Mouse (Mus musculus): ENCODE measurements around the gene Olfr70. TPM values are rescaled to one million over a fixed set of nuclear protein-coding genes. Genes with fewer than 3 reads are reported as not detected.

Gene Olfr70
- not detected for polyA plus RNA-seq (2014; fragmentation: Illumina TruSeq; extraction: RNeasy Lipid Tissue Mini Kit (QIAGEN cat#74804); ENCODE audit: insufficient read depth, low read depth, low replicate concordance)

DNA sequence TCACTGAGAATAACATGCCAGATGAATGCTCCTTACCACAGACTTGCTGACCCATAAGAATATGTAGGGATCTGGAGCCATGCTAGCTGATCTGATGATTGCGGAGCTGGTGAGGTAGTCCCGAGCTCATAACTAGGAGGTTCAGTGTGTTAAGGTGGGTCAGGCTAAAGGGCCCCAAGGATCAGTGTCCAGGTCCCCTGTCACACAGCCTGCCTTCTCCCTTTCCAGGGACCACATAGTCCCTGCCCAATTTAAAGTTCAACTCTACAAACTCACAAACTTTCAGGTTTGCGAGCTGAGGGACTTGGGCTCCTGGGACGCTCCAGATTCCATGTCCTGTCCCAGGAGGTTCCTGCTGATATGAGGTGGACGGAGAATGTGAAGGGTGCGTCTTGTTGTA is at the start of gene Olfr70:
TSS of gene Olfr70 (minus strand) at position 101 of the 400 bp plus-strand sequence.

DNA sequence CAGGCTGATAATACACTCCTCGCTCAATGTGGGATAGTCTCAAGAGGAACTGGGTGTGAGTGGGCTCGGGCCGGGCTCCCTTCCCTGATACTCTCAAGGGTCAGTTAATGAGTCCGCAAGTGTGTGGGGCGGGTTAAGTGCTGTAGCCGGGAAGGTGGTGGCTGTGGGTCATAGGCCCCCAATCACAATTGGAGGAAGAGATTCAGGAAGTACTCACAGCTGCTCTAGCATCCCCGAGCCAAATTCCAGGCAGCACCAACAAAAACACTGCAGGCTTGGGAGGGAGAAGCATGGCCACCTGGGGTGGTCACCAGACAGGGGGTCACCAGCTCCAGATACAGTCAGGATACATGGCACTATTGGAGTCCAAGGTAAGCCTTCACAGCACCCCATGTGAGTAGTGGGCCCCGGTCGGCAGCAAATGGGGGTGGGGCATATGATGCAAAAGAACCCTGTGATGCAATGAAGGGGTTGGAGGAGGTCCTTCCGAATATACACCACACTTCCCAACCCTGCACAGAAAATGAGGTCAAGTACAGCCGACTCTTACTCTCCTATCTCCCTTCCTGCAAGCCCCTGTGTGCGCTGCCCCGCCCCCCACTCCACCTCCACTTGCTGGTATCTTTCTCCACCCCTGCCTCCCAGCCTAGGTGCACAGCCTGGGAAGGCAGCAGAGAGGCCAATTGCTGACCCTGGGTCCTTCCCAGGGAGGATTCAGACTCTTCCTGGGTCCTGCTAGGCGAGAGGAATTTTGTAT is 29.4 kb upstream of the Olfr70 start, which contains the start of gene Spaar:
TSS of gene Spaar (plus strand) at position 241 of the 757 bp plus-strand sequence.

DNA sequence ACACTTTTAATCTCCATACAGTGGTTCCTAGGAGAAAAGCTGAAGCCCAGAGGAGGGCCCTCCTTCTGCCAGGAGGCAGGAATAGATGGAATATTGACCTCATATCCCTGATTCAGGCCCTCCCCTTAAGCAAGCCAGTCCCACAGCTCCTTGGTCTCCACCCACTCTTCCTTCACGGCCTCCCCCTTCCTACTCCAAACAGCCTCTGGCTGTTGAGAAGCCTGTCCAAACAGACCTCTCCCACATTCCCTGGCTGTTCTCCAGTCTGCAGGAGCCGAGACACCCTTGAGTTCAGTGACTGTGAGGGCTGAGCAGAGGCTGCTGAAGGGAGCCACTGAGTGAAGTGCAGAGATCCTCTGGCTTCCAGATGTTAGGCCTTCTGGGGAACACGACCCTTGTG is 26.4 kb upstream of the Olfr70 start, which contains the start of gene Hrct1:
TSS of gene Hrct1 (plus strand) at position 194 of the 400 bp plus-strand sequence.

DNA sequence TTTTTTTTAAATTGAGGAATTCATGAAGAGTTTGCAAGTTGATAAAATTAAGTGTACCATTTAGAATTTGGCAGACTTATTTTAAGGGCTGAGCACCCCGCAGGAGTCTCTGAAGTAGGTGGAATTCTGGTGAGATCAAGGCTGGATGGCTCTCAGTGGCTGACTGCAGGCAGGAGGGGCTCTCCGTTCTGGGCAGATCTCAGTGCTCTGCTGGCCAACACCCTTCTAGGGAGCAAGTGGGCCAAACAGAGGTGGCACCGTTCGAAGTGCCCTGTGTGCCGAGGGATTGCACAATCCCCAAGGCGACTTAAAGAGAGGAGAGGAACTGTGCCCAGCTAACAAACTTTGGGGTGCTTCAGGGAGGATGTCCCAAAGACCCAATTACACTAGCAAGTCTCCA is 9.3 kb upstream of the Olfr70 start, which contains the start of gene Olfr71:
TSS of gene Olfr71 (minus strand) at position 387 of the 400 bp plus-strand sequence.

DNA sequence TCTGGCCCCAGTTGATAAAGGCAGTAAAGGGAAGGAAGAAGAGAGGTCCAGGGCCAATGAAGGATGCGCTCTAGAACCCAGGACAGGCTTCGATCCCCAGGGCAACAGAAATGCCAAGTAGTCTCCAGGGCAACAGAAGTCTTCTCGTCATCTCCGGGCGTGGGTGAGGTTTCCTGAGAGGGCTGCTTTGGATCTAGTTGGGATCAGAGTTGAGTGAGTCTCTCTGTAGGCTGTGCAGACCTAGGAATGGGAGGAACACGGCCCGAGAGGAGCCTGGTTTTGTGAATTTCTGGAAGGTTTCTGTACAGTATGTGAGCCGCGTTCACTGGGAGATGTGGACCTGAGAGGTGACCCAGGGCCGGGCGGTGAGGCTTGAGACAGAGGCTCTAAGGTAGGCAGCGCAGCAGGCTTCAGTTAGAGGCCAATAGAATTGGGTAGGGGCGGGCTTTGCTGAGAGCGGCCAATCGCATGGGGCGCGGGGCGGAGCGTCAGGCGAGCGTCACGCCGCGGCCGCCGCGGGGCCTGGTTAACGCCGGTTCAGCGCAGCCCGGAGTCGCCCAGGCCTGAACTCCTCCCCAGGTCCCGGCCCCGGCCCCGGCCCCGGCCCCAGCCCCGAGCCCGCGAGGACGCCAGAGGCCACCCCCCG is 31.7 kb downstream of the Olfr70 start, which contains the start of the genes Tmem8b and Fam221b:
TSS of gene Tmem8b (plus strand) at position 190 of the 646 bp plus-strand sequence.
TSS of gene Fam221b (minus strand) at position 364 of the 646 bp plus-strand sequence.

DNA sequence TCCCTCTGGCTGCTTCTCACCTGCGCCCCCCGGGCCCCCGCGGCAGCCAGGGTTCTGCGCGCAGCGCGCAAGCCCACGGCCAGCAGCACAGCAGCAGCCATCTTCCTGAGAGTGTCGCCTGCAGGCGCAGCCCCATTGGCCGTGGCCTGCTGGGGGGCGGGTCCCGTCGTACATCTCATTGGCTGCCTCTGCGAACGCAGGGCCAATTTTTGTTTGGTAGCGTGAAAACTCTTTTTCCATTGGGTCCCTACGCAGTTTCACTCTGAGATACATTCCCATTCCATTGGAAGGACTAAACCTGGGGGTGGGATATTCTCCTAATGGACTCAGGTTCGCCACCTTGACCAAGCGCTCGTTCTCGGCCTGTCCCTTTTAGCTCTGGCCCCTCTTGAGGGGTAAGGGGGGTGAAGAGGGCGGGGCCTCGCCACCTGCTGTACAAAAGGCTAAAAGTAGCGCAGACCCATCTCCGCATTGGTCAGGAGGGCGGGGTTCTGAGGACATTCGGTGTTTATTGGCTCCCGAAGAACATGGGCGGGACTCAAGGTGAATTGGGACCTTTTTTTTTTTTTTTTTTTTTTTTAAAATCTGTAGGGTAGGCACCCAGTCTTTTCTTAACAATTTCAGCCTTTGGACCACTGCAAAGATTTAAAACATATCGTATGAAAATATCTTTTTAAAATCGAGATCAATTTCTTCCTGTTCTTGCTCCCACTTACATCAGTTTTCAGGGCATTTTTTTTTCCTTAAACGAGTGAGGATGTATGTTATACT is 44.1 kb downstream of the Olfr70 start, which contains the start of gene Hint2:
TSS of gene Hint2 (minus strand) at position 128 of the 771 bp plus-strand sequence.

DNA sequence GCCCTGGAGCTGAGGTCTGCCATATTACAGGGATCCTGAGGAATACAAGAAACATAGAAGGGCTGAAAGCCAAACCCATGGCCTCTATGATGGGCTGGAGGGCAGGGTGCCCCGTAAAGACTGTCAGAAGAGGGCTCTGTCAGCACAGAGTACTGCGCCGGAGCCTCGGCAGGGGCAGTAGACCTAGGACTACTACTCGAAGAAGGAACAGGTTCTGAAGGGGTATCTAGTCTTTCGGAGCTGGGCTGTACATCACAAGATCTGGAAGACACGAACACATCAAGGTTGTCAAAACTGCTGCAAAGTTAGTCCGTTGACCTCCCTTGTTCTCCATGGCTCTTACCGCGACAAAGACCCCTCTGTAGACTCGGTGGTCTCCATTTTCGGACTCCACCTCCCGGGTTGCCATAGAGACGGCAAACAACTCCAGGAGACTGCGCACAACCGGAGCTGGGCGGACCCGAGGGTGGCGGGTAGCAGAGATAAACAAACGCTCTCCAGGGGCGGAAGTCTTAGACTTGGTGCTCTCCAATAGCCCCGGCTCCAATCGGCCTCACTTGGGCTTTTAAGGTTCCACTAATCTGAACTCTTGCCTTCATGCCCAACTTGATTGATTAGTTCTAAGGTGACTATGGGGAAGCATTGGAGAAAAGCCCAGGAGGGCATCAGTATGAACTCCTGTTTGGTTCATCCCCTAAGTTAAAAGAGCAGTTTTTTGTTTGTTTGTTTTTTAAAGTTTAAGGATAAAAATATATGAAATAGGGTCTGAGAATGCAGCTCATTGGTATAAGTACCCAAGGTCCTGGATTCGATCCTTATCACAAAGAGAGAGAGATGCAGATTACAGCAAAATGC is 47.2 kb downstream of the Olfr70 start, which contains the start of gene Spag8:
TSS of gene Spag8 (minus strand) at position 434 of the 855 bp plus-strand sequence.

Other genes starting within 250 kb of the Olfr70 start
- gene Cd72, start 246.2 kb downstream of the Olfr70 start, polyA plus RNA-seq (2014; fragmentation: Illumina TruSeq; extraction: RNeasy Lipid Tissue Mini Kit (QIAGEN cat#74804); ENCODE audit: insufficient read depth, low read depth, low replicate concordance) = 11.9 TPM
- gene Sit1, start 217.1 kb downstream of the Olfr70 start, polyA plus RNA-seq (2014; fragmentation: Illumina TruSeq; extraction: RNeasy Lipid Tissue Mini Kit (QIAGEN cat#74804); ENCODE audit: insufficient read depth, low read depth, low replicate concordance) = 1.3 TPM
- gene Ccdc107, start 207.9 kb downstream of the Olfr70 start, polyA plus RNA-seq (2014; fragmentation: Illumina TruSeq; extraction: RNeasy Lipid Tissue Mini Kit (QIAGEN cat#74804); ENCODE audit: insufficient read depth, low read depth, low replicate concordance) = 80.3 TPM
- gene Arhgef39, start 201.1 kb downstream of the Olfr70 start, polyA plus RNA-seq (2014; fragmentation: Illumina TruSeq; extraction: RNeasy Lipid Tissue Mini Kit (QIAGEN cat#74804); ENCODE audit: insufficient read depth, low read depth, low replicate concordance) = 2.2 TPM
- 0.59 TPM for gene Car9, start 193.8 kb downstream of the Olfr70 start, polyA plus RNA-seq (2014; fragmentation: Illumina TruSeq; extraction: RNeasy Lipid Tissue Mini Kit (QIAGEN cat#74804); ENCODE audit: insufficient read depth, low read depth, low replicate concordance)
- gene Tpm2, start 177.0 kb downstream of the Olfr70 start, polyA plus RNA-seq (2014; fragmentation: Illumina TruSeq; extraction: RNeasy Lipid Tissue Mini Kit (QIAGEN cat#74804); ENCODE audit: insufficient read depth, low read depth, low replicate concordance) = 156 TPM
- 49.2 TPM for gene Creb3, start 138.5 kb downstream of the Olfr70 start, polyA plus RNA-seq (2014; fragmentation: Illumina TruSeq; extraction: RNeasy Lipid Tissue Mini Kit (QIAGEN cat#74804); ENCODE audit: insufficient read depth, low read depth, low replicate concordance)
- 47.0 TPM for gene Tln1, start 138.1 kb downstream of the Olfr70 start, polyA plus RNA-seq (2014; fragmentation: Illumina TruSeq; extraction: RNeasy Lipid Tissue Mini Kit (QIAGEN cat#74804); ENCODE audit: insufficient read depth, low read depth, low replicate concordance)
- 8.9 TPM for gene Rgp1, start 122.1 kb downstream of the Olfr70 start, polyA plus RNA-seq (2014; fragmentation: Illumina TruSeq; extraction: RNeasy Lipid Tissue Mini Kit (QIAGEN cat#74804); ENCODE audit: insufficient read depth, low read depth, low replicate concordance)
- gene Gba2, start 121.9 kb downstream of the Olfr70 start, polyA plus RNA-seq (2014; fragmentation: Illumina TruSeq; extraction: RNeasy Lipid Tissue Mini Kit (QIAGEN cat#74804); ENCODE audit: insufficient read depth, low read depth, low replicate concordance) = 7.9 TPM
- gene Msmp, start 116.3 kb downstream of the Olfr70 start, polyA plus RNA-seq (2014; fragmentation: Illumina TruSeq; extraction: RNeasy Lipid Tissue Mini Kit (QIAGEN cat#74804); ENCODE audit: insufficient read depth, low read depth, low replicate concordance) = not detected
- 36.3 TPM for gene Npr2, start 68.9 kb downstream of the Olfr70 start, polyA plus RNA-seq (2014; fragmentation: Illumina TruSeq; extraction: RNeasy Lipid Tissue Mini Kit (QIAGEN cat#74804); ENCODE audit: insufficient read depth, low read depth, low replicate concordance)
- gene Spag8, start 47.2 kb downstream of the Olfr70 start, polyA plus RNA-seq (2014; fragmentation: Illumina TruSeq; extraction: RNeasy Lipid Tissue Mini Kit (QIAGEN cat#74804); ENCODE audit: insufficient read depth, low read depth, low replicate concordance) = 4.8 TPM
- 96.7 TPM for gene Hint2, start 44.3 kb downstream of the Olfr70 start, polyA plus RNA-seq (2014; fragmentation: Illumina TruSeq; extraction: RNeasy Lipid Tissue Mini Kit (QIAGEN cat#74804); ENCODE audit: insufficient read depth, low read depth, low replicate concordance)
- 2.8 TPM for gene Tmem8b, start 31.8 kb downstream of the Olfr70 start, polyA plus RNA-seq (2014; fragmentation: Illumina TruSeq; extraction: RNeasy Lipid Tissue Mini Kit (QIAGEN cat#74804); ENCODE audit: insufficient read depth, low read depth, low replicate concordance)
- 0.08 TPM for gene Fam221b, start 31.7 kb downstream of the Olfr70 start, polyA plus RNA-seq (2014; fragmentation: Illumina TruSeq; extraction: RNeasy Lipid Tissue Mini Kit (QIAGEN cat#74804); ENCODE audit: insufficient read depth, low read depth, low replicate concordance)
- not detected for gene Olfr71, start 9.4 kb upstream of the Olfr70 start, polyA plus RNA-seq (2014; fragmentation: Illumina TruSeq; extraction: RNeasy Lipid Tissue Mini Kit (QIAGEN cat#74804); ENCODE audit: insufficient read depth, low read depth, low replicate concordance)
- 12.3 TPM for gene Hrct1, start 26.4 kb upstream of the Olfr70 start, polyA plus RNA-seq (2014; fragmentation: Illumina TruSeq; extraction: RNeasy Lipid Tissue Mini Kit (QIAGEN cat#74804); ENCODE audit: insufficient read depth, low read depth, low replicate concordance)
- gene Spaar, start 29.2 kb upstream of the Olfr70 start, polyA plus RNA-seq (2014; fragmentation: Illumina TruSeq; extraction: RNeasy Lipid Tissue Mini Kit (QIAGEN cat#74804); ENCODE audit: insufficient read depth, low read depth, low replicate concordance) = 4.6 TPM
- gene Olfr159, start 70.2 kb upstream of the Olfr70 start, polyA plus RNA-seq (2014; fragmentation: Illumina TruSeq; extraction: RNeasy Lipid Tissue Mini Kit (QIAGEN cat#74804); ENCODE audit: insufficient read depth, low read depth, low replicate concordance) = not detected
- not detected for gene Olfr156, start 123.1 kb upstream of the Olfr70 start, polyA plus RNA-seq (2014; fragmentation: Illumina TruSeq; extraction: RNeasy Lipid Tissue Mini Kit (QIAGEN cat#74804); ENCODE audit: insufficient read depth, low read depth, low replicate concordance)
- not detected for gene Olfr157, start 139.4 kb upstream of the Olfr70 start, polyA plus RNA-seq (2014; fragmentation: Illumina TruSeq; extraction: RNeasy Lipid Tissue Mini Kit (QIAGEN cat#74804); ENCODE audit: insufficient read depth, low read depth, low replicate concordance)
- gene Olfr155, start 150.8 kb upstream of the Olfr70 start, polyA plus RNA-seq (2014; fragmentation: Illumina TruSeq; extraction: RNeasy Lipid Tissue Mini Kit (QIAGEN cat#74804); ENCODE audit: insufficient read depth, low read depth, low replicate concordance) = not detected
- 20.6 TPM for gene Reck, start 174.7 kb upstream of the Olfr70 start, polyA plus RNA-seq (2014; fragmentation: Illumina TruSeq; extraction: RNeasy Lipid Tissue Mini Kit (QIAGEN cat#74804); ENCODE audit: insufficient read depth, low read depth, low replicate concordance)

Measured in lung, adult 10 weeks (tissue).